Mouse (Mus musculus) urinary bladder, postnatal 25 days (tissue): ENCODE data around the gene Rab22a.
"Not testable (repeated sequence)": the region's sequence is repeated elsewhere in the genome, so short reads cannot be mapped to it uniquely, and the experiment has no call there.

ENCODE experiments used
- DNase-seq: peaks from one replicate; pipeline ENCODE4 v3.0.0; 2022; ENCODE audit warnings: low spot score

The Rab22a gene

DNA sequence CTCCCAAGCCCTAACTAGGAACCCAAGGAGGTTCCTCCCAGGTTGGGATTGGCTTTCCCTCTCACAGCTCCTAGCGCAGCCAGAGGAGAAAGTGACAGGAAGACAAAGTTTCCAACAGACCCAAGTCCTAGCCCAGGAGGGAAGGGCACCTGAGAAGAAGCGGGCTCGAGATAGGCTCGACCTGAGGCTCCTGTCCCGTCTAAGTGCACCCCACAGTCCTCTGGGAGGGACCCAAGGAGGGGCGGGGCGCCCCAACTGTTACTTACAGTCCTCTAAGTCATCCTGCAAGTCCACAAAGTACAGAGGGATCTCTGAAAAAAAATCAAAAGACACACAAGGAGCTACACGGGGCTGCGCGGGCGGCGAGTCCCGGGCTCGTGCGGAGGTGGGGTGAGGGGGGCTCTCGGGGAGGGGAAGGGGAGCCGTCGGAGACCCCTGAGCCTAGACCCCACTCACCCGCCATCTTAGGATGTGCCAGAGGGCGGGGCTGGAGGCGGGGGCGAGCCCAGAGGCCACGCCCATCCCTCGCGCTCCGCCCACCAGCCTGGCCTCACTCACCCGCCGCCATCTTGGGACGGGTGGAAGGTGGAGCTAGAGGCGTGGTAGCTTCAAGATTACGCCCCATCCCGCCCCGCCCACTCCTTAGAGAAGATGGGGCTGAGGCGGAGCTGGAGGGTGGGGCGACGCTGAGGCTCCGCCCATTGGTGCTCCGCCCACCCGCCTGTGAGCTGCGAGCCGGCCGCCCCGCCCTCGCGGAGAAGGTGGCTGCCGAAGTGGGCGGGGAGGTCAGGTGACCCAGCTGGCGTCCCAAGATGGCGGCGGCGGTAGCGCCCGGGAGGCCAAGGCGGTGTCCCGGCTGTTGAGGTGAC lies at the start of gene Rab22a:
TSS of gene Rab22a (plus strand) at position 704 of the 869 bp plus-strand sequence.
- DNase-seq = peak; percentile 96

DNA sequence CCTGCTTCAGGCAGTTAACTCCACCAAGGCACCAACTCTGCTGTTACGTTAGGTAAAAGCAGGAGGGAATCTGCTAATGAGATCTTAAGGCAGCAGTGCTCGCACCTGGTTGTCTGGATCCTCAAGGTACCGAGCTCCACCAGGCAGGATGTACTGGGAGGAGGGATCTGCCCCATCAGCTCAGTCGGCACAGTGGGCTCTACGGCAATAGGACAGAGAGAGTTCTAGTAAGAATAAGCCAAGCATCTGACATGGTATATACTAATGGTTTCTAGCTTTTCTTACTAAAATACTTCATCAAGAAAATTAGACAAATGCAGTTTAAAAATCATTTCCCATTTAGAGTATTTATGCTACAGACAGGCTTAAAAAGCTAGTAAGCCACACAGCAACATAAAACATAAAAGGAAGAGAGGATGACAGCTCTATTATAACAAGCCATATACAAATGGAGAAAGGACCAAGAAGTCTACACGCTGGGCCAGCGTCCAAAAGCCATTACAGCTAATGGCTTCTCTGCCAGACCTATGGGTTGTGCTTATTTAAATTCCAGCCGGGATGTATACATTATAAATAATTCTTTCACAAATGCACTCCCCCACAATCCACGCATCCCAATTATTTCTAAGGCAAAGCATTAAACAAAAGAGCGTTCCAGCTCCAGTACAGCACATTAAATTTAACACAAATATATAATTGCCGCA lies 44.0 kb upstream of the Rab22a start:
- DNase-seq = no peak

DNA sequence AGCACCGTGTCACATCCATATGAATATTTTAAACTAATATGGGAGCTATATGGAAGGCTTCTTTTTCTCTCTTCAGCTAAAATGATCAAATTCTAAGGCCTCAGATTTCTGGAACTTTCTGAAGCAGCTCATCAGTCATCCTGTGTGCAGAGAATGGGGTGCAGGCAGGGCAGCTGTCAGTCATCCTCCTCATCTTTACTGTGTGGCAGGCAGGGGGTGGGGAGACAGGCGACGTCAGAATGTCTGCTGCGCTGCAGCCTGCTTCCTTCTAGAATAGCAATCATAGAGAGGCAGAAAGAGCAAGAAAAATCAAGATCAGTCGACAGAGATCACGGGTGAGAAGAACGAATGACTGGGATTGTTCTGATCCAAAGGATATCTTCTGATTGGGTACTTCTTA lies 43.4 kb upstream of the Rab22a start:
- no peak for DNase-seq

DNA sequence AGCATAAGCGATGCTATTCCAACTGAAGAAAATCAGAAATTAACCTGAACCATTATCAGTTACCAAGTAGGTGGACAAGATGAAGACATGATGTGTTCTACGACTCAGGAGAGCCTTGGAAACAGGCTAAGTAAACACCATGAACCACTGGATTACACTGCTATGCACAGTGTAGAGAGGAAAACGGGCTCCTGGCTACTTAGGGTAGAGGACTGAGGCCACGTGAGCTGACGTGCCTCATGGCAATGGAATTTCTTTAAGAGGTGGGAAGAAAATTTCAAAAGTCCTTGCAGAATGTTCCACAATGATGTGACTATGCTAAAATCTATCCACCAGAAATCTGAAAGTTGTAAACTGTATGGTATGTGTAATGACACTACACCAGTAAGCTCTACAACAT lies 40.4 kb upstream of the Rab22a start:
- DNase-seq = no peak

DNA sequence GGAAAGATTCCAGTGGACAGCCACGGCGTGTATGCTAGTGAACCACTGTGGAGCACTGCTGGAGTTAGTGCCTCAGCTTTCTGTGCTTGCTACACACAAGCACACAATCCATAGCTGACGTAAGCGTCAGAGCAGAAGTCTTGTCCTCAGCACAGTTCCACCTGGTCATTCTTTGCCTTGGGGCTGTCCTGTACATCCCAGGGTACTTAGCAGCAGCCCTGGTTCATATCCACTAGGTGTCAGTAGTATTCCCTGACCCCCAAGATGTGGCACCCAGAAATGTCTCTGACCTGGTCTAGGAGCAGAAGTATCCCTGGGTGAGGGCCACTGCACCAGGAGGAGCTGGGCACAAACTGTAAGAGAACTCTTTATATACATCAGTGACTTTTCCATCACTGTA lies 38.9 kb upstream of the Rab22a start:
- DNase-seq = no peak

DNA sequence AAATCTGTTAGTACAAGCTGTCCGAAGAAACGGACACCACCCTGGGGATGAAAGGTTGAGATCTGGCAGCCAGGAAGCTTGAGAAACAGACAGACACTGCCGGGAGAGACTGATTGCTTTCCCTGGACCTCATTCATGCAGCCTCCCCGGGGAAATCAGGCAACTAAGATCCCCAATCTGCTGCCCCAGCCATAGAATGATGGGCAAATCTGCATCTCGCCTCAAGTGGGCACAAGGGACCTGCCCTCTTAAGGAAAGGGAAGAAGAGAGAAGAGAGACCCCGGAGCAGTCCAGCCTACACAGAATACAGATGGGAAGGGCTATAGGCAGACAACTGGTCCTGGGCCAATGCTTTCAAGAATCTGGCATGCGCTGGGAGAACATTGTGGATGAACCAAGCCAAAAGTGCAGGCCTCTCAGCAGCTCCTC lies 37.4 kb upstream of the Rab22a start:
- no peak for DNase-seq

DNA sequence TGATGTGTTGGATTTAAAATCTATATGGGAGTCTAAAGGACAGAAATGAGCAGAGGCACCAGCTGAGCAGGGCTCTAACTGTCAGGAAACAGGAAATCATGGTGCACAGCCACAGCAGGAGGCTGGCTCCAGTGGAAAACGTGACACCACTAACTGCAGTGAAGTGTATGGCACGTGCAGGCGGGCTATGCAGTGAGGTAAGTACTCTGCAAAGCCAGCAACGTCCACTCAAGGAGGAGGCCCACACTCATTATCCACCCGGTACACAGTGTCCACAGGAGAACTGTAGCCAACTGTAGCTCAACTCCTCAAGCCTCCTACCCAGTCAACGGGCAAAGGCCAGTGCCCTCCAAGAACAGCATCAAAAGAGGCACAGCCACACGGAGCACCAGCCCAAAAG lies 34.9 kb upstream of the Rab22a start:
- DNase-seq = no peak

DNA sequence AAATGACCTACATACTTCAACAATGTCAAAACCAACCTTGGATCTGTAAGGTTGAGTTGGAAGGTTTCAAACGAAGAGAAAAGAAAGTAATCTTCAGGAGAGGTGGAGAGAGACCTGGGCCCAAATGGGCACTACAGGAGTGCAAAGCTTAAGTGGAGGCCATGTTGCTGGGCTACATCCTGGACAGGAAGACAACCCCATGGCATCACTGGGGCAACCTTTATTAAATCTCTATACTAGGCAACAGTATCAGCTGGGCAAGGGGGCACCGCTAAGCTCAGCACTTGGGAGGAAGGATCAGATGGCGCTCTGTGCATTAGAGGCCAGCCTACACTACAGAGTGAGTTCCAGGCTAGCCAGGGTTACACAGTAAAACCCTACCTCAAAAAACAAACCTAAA lies 33.8 kb upstream of the Rab22a start:
- DNase-seq = no peak

DNA sequence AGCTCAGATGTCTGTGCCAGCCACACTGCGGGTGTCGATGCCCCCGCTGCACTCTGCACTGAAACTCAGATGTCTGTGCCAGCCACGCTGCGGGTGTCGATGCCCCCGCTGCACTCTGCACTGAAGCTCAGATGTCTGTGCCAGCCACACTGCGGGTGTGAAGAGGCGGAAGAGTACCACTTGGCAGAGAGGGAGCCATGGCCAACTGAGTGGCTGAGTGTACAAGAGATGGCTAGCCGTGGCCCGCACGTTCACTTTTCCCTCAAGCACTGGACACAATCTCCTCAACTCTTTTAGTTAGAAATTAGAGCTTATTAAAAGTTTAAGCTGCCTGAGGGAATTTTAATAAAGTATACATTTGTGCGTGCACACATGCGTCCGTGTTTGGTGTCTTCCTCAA lies 25.5 kb upstream of the Rab22a start:
- not testable (repeated sequence) for DNase-seq

DNA sequence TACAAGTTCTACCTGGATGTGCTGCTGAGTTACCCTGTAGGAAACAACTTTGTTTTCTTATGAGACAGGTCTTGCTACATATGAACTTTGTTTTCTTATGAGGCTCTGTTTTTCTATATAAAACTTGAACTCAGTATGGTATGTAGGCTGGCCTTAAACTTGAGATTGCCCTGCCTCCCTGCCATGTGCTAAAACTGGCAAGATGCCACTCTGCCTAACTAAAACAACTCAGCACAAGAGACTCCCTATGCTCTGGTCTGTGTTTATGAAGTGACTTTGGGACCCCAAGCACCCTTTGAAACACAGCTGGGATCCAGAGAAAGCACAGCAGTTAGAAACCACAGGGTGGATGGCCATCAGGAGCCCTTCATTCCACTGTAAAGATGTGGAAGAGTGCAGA lies 18.2 kb upstream of the Rab22a start:
- DNase-seq = no peak

DNA sequence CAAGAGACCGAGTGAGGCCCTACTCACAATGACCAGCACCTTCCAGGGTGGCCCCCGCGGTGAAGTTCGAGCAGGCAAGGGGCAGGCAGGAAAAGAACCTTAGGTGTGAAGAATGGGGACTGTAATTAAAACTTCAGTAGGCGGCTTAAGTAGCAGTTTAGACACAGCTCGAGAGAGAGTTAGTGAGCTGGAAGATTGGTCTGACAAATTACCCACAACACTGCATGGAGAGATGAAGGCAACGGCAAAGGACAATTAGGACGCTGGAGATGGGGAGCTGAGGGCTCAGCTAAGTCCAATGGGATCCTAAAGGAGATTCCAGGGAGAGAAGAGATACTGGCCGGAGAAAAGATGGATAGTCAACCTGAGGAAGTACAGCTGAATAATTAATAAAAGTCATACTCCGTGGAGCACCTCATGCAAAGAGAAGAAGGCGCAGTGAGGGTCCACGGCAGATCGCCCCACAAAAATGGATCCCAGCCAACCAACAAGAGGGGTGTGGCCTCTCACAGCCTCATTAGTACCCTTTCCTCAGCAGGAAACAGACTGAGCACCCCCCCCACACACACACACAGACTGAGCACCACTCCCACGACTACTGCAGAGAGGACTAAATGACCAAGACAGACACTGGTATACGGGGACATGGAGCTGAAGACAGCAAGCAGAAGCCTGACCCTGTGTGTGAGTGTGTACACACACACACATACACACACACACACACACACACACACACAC lies 17.1 kb upstream of the Rab22a start:
- DNase-seq = no peak

DNA sequence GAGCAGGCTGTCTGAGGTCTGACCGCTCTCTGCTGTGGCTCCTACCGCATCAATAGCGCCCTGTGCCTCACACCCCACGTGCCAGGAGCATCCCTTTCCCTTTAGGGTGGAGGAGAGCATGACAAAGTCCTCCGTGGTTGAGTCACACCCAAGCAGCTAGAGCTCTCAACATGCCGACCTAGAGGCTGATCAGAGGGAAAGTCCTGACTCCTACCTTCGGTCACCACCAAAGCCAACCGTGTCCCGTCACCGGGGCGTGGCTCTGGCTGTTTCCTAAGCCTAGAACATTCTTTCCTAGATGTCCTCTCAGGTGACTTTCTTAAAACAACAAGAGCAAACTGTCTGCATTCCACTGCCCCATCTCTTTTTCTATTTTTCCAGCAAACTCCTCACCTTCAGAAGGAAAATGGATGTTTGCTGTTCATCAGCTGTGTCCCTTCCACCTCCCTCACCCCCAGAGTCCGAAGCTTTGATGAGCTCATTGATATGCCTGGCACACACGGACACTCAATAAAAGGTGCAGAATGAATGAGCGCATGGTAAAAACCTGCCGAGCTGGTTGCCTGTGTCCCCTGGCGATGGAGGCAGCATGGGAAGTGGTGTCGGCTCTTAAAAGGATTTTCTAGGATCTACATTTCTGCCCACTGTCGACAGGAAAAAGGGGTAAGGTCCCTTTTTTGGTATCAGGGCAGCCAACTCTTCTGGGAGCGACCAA lies 12.2 kb upstream of the Rab22a start:
- DNase-seq = no peak

DNA sequence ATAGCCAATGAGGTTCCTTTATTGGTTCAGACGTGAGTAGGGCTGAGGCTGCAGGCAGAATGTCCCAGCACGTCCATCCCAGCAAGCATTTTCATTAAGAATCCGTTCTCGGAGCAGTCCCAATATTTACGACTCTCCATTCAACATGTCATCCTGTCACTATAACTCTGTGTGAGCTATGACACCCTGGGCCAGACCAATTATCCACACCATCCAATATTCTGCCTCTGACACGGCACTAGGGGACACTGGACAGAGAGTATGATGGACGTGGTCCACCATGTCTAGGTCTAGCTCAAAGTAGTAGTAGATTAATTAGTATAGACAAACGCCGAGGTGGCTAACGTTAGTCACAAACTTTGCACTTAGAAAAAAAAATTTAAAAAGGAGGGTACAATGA lies 9.8 kb upstream of the Rab22a start:
- DNase-seq = no peak

DNA sequence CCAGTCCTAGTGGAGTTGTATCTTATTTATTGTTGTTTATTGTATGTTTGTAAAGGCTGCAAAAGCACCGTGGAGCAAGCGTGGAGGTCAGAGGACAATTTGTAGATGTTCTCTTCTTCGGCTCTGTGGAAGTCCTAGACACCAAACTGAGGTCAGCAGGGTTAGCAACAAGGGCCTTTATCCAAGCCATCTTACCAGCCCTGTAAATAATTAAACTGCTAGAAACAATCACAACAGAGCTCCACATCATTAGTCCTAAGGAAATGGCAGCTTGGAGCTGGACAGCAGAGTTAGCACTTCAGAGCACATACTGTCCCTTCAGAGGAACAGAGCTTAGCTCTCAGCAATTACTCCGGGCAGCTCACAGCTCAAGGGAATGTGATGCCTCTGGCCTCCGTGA lies 6.0 kb upstream of the Rab22a start:
- DNase-seq = no peak

DNA sequence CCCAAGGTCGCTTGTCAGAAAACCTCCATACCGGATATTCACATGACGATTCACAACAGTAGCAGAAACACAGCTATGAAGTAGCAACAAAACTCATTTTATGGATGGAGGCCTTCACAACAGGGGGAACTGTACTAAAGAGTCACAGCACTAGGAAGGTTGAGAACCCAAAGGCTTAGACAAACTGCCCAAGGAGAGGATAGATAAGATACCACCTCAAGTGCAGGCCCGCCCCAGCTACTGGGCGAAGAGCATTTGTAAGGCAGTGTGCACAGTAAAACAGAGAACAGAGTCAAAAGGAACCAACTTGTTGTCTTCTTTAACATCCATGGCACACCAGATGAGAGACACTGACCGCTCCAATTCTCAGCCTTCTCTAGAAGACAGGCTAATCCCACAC lies 1.8 kb upstream of the Rab22a start:
- DNase-seq = no peak

DNA sequence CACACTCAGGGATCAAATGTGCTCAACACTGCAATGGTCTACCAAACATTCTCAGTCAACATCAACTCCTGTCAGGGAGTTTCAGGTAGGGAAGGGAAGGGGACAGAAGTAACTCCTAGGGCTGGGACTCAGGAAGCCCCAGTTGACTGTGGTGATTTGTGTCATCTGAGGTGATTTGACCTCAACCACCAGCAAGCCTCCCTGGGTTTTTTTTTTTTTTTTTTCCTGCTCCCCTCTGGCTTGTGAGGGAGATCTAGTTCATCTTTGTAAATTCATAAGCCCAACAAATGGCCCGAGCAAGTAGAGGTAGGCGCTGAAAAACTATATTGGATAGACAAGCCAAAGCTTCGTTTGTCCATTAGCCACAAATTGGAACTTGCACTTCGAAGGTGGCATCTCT lies 1.0 kb upstream of the Rab22a start:
- DNase-seq = no peak

DNA sequence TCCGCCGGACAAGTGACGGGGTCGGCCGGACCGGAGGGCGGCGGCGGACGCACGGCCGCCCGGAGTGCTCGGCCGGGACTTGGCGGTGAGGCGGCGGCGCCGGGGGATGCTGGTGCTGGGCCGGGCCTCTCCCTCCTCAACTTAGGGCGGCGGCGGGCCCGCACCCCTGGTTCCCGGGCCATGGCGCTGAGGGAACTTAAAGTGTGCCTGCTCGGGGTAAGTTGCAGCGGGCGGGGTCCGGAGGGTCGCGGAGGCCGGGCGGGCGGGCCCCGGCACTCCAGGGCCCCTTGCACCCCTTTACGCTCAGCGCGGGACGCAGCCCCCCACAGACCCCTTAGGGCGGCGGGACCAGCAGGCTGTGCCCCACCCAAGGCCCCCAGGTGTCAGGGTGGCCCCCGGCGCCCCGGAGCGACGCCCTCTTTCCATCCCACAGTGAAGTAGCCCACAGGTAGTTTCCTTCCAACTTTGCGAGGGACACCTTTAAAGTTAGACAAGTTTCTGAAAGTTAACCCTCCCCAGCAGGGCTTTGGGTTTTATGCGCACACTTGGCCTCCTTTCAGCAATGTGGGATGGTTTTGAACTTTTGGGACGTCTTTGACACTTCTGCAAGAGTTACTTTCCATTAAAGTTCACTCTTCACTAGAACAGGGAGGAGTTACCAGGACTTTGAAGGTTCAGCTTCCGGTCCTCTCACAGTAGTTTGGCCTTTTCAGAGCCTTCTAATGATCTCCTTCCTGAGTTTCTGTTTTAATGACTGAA lies 545 bp downstream of the Rab22a start:
- DNase-seq = no peak

DNA sequence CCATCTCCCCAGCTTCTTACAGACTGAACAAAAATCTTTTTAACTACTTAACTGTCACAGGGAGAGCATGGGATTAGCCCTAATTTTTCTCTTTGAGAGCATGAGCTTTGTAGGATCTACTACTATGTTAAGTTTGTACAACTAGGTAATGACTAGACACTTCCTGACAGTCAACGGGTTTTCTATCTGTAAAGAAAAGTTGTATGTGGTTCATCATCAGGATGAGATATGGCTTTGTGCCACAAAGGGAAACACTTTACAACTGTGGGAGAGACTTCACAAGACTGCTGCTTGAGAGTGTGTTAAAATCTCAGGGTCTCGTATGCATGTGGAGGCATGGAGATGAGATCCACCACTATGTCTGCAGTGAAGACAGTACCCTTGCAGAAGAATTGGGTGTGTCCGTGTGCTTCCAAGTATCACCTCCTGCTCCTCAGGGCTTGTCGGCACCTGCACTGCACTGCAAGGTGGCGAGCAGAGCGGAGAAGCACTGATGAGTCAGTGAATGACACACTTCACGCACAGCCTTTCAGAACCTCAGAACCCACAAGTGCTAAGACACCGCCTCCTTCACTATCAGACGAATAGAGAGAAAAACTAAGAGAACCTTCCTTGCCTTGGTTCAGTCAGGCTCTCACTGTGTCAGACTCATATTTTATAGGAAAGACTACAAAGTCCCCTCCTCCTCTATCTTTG lies 2.8 kb downstream of the Rab22a start:
- DNase-seq = no peak

DNA sequence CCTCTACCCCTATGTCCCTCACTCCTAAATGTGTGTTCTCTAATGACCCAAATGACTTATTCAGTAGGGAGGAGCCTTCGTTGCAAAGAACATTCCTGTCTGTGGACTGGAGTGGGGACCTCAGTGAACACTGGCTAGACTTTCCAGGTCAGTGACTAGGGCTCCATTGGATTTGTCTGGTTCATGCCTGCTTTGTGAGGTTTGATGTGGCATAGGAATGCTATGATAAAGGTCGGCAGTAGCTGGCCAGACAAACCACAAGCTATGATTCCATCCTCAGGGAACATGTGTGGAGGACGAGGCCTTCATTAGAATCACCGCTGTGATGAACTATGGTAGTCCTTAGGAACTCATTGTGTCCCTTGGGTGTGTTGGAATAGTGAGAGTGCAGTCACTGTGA lies 5.2 kb downstream of the Rab22a start:
- no peak for DNase-seq

DNA sequence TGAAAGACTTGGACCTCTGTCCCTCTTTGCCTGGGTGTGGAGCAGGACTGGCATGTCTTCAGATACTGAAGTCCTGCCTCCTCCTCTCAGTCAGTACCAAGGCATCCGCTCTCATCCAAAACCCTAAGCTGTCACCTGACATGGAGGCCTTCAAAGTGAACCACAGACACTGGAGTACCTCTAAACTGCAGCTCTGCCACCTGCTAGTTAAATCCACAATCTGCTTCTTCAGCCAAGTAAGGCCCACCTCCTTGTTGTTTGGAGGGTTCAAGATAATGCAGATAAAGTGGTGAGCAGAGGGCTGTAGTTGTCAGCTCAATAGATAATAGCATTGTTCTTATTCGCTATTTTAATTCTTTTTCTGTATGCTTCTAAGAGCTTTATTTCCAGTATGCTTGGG lies 5.7 kb downstream of the Rab22a start:
- no peak for DNase-seq

DNA sequence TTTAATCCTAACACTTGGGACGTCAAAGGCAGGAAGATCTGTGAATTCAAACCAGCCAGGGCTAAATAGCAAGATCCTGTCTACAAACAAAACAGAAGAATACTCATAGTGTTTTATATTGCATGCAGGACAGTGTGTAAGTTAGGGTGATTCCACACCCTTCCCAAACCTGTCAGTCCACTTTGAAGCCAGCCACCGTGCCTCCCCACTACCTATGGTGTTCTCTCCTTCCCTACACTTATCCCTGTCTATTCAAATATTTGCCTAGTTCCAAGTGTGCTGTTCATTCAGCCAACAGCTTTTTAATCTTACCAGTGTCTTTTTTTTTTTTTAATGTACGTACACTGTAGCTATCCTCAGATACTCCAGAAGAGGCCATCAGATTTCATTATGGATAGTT lies 7.3 kb downstream of the Rab22a start:
- no peak for DNase-seq
